8 mouse cellular contexts compared by ENCODE assay signal in the genomic region with DNA sequence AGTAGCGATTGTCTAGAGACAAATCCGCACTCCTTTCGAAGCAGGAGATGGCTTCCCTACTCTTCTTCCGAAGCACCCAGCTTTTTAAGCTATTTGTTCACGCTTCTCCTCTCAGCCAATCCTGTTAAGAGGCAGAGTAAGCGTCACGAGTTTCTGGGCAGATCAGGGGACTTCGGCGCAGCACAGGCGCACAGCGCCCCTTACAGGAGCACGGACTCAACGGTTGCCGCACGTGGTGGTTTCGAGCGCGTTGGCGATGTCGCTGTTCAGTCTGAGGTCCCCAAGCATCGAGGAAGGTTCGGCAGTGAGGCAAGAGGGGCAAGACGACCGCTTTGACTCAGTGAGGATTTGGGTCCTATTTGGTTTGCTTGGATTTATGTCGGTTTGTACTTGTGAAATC. TPM values are rescaled to one million over a fixed set of nuclear protein-coding genes. Genes with fewer than 3 reads are reported as not detected.
A peak's percentile ranks its signal among the peaks of the same experiment; 100 is the strongest.
DNase-seq lines count a peak whose midpoint lies in the region; ATAC-seq and TF ChIP-seq lines count a peak whose summit lies in the region.

TSS of gene Tcam1 (plus strand) at position 219 of the 400 bp plus-strand sequence.

- H3K27ac ChIP-seq in ES-E14 (ENCODE audit: insufficient read depth, low read depth, low read length, poor library complexity, severe bottlenecking), result no peak within 1 kb of the TSS
- H3K27ac ChIP-seq in cerebellum, adult 2 months (ENCODE audit: insufficient read depth, low read length), result no peak within 1 kb of the TSS
- no peak within 1 kb of the TSS for H3K27ac ChIP-seq in forebrain, postnatal 0 days (ENCODE audit: low read depth, low read length)
- no peak within 1 kb of the TSS for H3K27ac ChIP-seq in layer of hippocampus, adult 2 months

- peaks cover 2 to 13% of the 10 kb centered on the region in 2 experiments; a peak in 3 of 4 replicates for H3K4me1 ChIP-seq in ES-E14 (ENCODE audit: control insufficient read depth in 2 of 2, insufficient read depth in 2 of 2, low read length in 2 of 2, poor library complexity in 1 of 2)
- H3K4me1 ChIP-seq in cerebellum, adult 2 months (ENCODE audit: control insufficient read depth, insufficient read depth, low read length), result peaks cover 5% of the 10 kb centered on the region; the same call in 1 of the 2 replicates
- H3K4me1 ChIP-seq in forebrain, postnatal 0 days (ENCODE audit: insufficient read depth), result peaks cover 8% of the 10 kb centered on the region
- H3K4me1 ChIP-seq in lung, adult 2 months (ENCODE audit: control insufficient read depth, insufficient read depth, low read length), result peaks cover 13% of the 10 kb centered on the region

- TF ChIP-seq CTCF in cerebellum, adult 2 months (IDR thresholded peaks at IDR 0.05; ENCODE audit: borderline replicate concordance, insufficient read depth, low read depth, low read length), result peak; percentile 87
- TF ChIP-seq CTCF in forebrain, postnatal 0 days (IDR thresholded peaks at IDR 0.05; ENCODE audit: low read depth), result peak; percentile 94
- peak; percentile 89 for TF ChIP-seq CTCF in layer of hippocampus, adult 2 months (conservative IDR thresholded peaks at IDR 0.05)
- peak; percentile 92 for TF ChIP-seq CTCF in lung, adult 2 months (IDR thresholded peaks at IDR 0.05; ENCODE audit: insufficient read depth, low read length)

- H3K9ac ChIP-seq in ES-E14 (ENCODE audit: insufficient read depth, low read depth, low read length, poor library complexity, severe bottlenecking), result no peak within 1 kb of the TSS
- H3K9ac ChIP-seq in forebrain, postnatal 0 days, result no peak within 1 kb of the TSS

- peak; percentile 83 for ATAC-seq in forebrain, postnatal 0 days
- ATAC-seq in neutrophil, adult 5-6 weeks (ENCODE audit: extremely low read depth, insufficient number of reproducible peaks, low FRiP score, poor library complexity, severe bottlenecking), result peak; percentile 78

- H3K9me3 ChIP-seq in ES-E14 (ENCODE audit: control insufficient read depth, insufficient read depth, low read depth, low read length), result no peaks in the 10 kb centered on the region
- no peaks in the 10 kb centered on the region for H3K9me3 ChIP-seq in forebrain, postnatal 0 days (ENCODE audit: low read length)

- 5% methylated on average over 25 of the region's 25 CpGs for WGBS in cerebellum, adult 2 months
- WGBS in forebrain, postnatal 0 days, result 7% methylated on average over 25 of the region's 25 CpGs
- WGBS in lung, adult 2 months, result 4% methylated on average over 25 of the region's 25 CpGs

- H3K36me3 ChIP-seq in ES-E14 (ENCODE audit: control insufficient read depth, insufficient read depth, low read length, poor library complexity, severe bottlenecking), result no peaks in the 10 kb centered on the region
- no peaks in the 10 kb centered on the region for H3K36me3 ChIP-seq in forebrain, postnatal 0 days (ENCODE audit: insufficient read depth)

- in situ Hi-C loops in ES-E14 (cut with MboI; ENCODE audit: low sequenced_read_pairs in 2 of 2, unreplicated experiment in 2 of 2), result no loop called here

- no peak within 1 kb of the TSS for H3K4me3 ChIP-seq in ES-E14 (ENCODE audit: insufficient read depth in 1 of 2, low read depth in 1 of 2, low read length in 2 of 2, poor library complexity in 1 of 2, severe bottlenecking in 1 of 2)
- peak within 1 kb of the TSS; percentile 42 for H3K4me3 ChIP-seq in cerebellum, adult 2 months (replicated peaks; ENCODE audit: insufficient read depth, low read depth, low read length)
- 0 out of 2 replicates have a peak within 1 kb of the TSS, but pooled peaks have one; percentile 3 for H3K4me3 ChIP-seq in forebrain, postnatal 0 days (ENCODE audit: low read depth, low read length)
- peak within 1 kb of the TSS; percentile 28; the same call in 1 of the 2 replicates for H3K4me3 ChIP-seq in layer of hippocampus, adult 2 months
- H3K4me3 ChIP-seq in lung, adult 2 months (replicated peaks; ENCODE audit: extremely low read depth, low read depth, low read length), result peak within 1 kb of the TSS; percentile 41

- TF ChIP-seq POLR2A in cerebellum, adult 2 months (IDR thresholded peaks at IDR 0.05; ENCODE audit: borderline replicate concordance, insufficient read depth, low read length), result no peak
- no peak for TF ChIP-seq POLR2A in lung, adult 2 months (IDR thresholded peaks at IDR 0.05; ENCODE audit: borderline replicate concordance, extremely low read depth, low read depth, low read length)

- no peaks in the 10 kb centered on the region for H3K27me3 ChIP-seq in cerebellum, adult 2 months (ENCODE audit: control insufficient read depth, insufficient read depth, low read length)
- H3K27me3 ChIP-seq in forebrain, postnatal 0 days (ENCODE audit: insufficient read depth, low read length), result no peaks in the 10 kb centered on the region

- peak; percentile 94 for DNase-seq in ES-E14 (ENCODE audit: low read depth, low spot score)
- DNase-seq in cerebellum, adult 2 months, result peak; percentile 89 to 94
- peak; percentile 99 for DNase-seq in forebrain, postnatal 0 days
- peak; percentile 96 for DNase-seq in heart, postnatal 4 days
- DNase-seq in layer of hippocampus, adult 2 months (ENCODE audit: low spot score in 2 of 2), result peak; percentile 93 to 97
- peak; percentile 96 for DNase-seq in lung, adult 2 months
- peak; percentile 91 for DNase-seq in testis, postnatal 14 days (ENCODE audit: low spot score)

- H3K4me2 ChIP-seq in forebrain, postnatal 0 days (ENCODE audit: low read depth), result peak within 1 kb of the TSS; percentile 39

TF ChIP-seq in ES-E14, 5 proteins besides CTCF, POLR2A, EP300 and RAD21:
- TF ChIP-seq CHD2 (IDR thresholded peaks at IDR 0.05; ENCODE audit: low read depth, low read length) (peak; percentile 98), HCFC1 (IDR thresholded peaks at IDR 0.05; ENCODE audit: borderline replicate concordance, insufficient read depth, low read length) (peak; percentile 68; the same call in 1 of the 2 replicates), ZC3H11A (IDR thresholded peaks at IDR 0.05; ENCODE audit: borderline replicate concordance, low read depth, low read length) (no peak)

RNA-seq across cellular contexts. Expression of gene Tcam1, which starts in this region (rescaled TPM):
- total RNA-seq in ES-E14 (2012; rRNA removed), result 1.0 and 1.3 TPM in 2 replicates
- polyA plus RNA-seq in cerebellum, adult 2 months (2012; rRNA removed), result 0.36 and 0.43 TPM in 2 replicates
- total RNA-seq in forebrain, postnatal 0 days (2014; rRNA removed), result 0.23 and 0.38 TPM in 2 replicates
- 0.18 and 0.23 TPM in 2 replicates for polyA plus RNA-seq in forebrain, postnatal 0 days (2015; fragmentation: Nextera tagmentation; extraction: Ambion mirVana)
- total RNA-seq in heart, postnatal 4 days (2021), result not detected
- under 1 TPM; 0.15 to 0.34 TPM for total RNA-seq in layer of hippocampus, adult 2 months (2021)
- polyA plus RNA-seq in lung, adult 2 months (2012; rRNA removed), result 0.05 and 0.06 TPM in 2 replicates
- total RNA-seq in neutrophil, adult 5-6 weeks (2017), result not detected in 2 replicates

Comparison
In these comparisons a context has a peak if more than half of its experiments do, and no peak if none do; other contexts are left out.
1. Peak in DNase-seq and H3K4me3 ChIP-seq in cerebellum, adult 2 months; RNA of the gene not detected or under 1 TPM.
2. Peak in DNase-seq, ATAC-seq, H3K4me3 ChIP-seq and H3K4me2 ChIP-seq in forebrain, postnatal 0 days; RNA of the gene not detected or under 1 TPM.
3. Peak in DNase-seq in heart, postnatal 4 days; RNA of the gene not detected or under 1 TPM.
4. Peak in DNase-seq and H3K4me3 ChIP-seq in layer of hippocampus, adult 2 months; RNA of the gene not detected or under 1 TPM.
5. Peak in DNase-seq and H3K4me3 ChIP-seq in lung, adult 2 months; RNA of the gene not detected or under 1 TPM.
6. Peak in ATAC-seq in neutrophil, adult 5-6 weeks; RNA of the gene not detected or under 1 TPM.